Mouse (Mus musculus): ENCODE results near the gene Gm6592.
"Not testable (repeated sequence)": the region's sequence is repeated elsewhere in the genome, so short reads cannot be mapped to it uniquely, and the experiment has no call there.

The Gm6592 gene

GRCm38 (mm10) chrX:8843694-8844093, at the start of gene Gm6592:
TSS of gene Gm6592 (plus strand) at chrX:8843994.
- ATAC-seq (ENCODE audit: insufficient number of reproducible peaks, low FRiP score, low TSS enrichment): no peak

- not testable (repeated sequence) for ATAC-seq (ENCODE audit: insufficient number of reproducible peaks, low FRiP score, low TSS enrichment)
Measured at GRCm38 (mm10) chrX:8803391-8803790, 40.4 kb upstream of the Gm6592 start, which contains the start of gene Ssxb5. TSS of gene Ssxb5 (plus strand) at chrX:8803691.

DNA sequence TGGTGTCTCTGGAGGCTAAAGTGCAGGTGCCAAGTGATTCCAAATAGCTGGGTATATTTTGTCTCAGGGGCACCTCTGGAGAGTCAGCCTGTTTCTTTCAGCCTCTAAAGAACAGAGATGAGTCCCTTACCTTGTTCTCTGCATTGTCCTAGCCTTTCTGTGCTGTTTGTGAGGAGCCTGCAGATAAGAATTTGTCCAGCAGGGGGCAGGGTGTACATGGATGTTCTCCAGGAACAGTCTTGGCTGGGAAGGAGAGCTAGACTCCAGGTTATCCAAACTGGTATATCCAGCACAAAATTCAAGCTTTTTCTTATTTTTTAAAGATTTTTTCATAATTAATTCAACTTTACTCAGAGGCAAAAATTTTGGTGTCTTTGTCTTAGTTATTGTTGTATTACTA, 11.8 kb upstream of the Gm6592 start:
- no peak for ATAC-seq (ENCODE audit: insufficient number of reproducible peaks, low FRiP score, low TSS enrichment)

DNA sequence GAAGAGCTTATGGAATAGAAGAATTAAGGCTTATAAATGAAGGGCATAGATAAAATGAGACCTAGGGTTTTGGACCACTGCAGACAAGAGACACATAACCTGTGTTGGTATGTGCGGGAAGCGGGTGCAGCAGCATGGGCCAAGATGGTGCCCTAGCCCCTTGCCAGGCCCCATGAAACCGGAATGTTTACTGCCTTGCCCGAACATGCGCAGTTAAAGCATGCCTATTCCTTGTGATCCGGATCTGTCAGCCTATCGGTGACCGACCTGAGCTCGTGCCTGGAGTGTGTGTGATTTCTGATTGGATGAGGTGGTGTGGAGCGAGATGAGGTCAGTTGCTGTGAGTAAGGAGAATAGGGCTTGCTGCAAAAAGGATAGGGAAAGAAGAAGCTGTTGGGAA, 8.7 kb downstream of the Gm6592 start:
- no peak for ATAC-seq (ENCODE audit: insufficient number of reproducible peaks, low FRiP score, low TSS enrichment)

DNA sequence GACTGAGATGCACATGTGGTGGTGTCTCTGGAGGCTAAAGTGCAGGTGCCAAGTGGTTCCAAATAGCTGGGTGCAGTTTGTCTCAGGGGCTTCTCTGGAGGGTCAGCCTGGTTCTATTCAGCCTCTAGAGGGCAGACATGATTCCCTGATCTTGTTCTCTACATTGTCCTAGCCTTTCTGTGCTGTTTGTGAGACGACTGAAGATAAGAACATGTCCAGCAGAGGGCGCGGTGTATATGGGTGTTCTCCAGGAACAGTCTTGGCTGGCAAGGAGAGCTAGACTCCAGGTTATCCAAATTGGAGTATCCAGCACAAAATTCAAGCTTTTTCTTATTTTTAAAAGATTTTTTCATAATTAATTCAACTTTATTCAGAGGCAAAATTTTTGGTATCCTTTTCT, 20.5 kb downstream of the Gm6592 start:
- not testable (repeated sequence) for ATAC-seq (ENCODE audit: insufficient number of reproducible peaks, low FRiP score, low TSS enrichment)

- not testable (repeated sequence) for ATAC-seq (ENCODE audit: insufficient number of reproducible peaks, low FRiP score, low TSS enrichment)
Measured at GRCm38 (mm10) chrX:8873953-8874352, 30.2 kb downstream of the Gm6592 start, which contains the start of gene Gm5751. TSS of gene Gm5751 (plus strand) at chrX:8874253.

GRCm38 (mm10) chrX:8884336-8884735, 40.5 kb downstream of the Gm6592 start:
- no peak for ATAC-seq (ENCODE audit: insufficient number of reproducible peaks, low FRiP score, low TSS enrichment)

DNA sequence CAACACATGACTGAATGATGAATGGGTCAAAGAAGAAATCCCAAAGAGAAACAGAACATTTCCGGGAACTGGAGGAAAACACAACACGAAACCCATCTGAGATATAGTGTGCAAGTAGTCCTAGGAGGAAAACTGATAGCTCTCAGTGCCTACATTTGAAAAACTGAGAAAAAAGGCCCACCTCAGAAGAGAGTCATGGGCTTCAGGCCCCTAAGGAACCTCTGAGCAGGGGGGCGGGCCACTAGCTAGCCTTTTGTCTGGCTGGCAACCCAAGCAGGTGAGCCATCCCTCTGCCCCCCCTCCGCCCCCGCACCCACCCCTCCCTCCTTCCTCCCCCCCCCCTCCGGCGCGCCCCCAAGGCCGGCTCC, 48.2 kb downstream of the Gm6592 start:
- ATAC-seq (ENCODE audit: insufficient number of reproducible peaks, low FRiP score, low TSS enrichment): no peak

DNA sequence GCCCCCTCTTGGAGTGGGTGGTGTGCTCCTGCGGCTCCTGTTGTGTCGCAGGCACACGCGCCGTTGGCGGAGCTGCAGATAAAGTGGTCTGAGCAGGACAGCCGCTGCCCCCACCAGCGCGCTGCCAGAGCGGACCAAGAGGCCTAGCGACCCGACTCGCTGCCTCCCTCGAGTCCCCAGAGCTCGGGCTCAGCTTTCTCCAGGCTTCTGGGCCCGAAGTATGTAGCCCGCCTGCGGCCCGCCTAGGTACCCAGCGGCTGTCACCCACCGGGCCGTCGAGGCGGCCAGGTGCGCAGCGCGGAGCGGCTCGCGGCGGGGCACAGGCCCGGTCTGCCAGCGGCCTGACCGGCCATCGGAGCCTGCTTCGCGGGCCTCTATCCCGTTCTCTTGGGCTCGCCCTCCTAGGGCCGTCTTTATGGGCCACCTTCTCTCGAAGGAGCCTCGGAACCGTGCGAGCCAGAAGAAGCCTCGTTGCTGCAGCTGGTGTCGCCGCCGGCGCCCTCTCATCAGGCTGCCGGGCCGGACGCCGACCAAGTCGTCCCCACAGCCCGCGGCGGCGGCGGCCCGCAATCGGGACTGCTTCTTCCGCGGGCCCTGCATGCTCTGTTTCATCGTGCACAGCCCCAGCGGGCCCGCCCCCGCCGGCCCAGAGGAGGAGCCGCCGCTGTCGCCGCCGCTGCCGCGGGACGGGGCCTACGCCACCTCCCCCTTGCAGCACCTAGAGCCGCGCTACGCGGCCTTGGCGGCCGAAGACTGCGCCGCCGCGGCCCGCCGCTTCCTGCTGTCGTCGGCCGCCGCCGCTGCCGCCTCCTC, 48.8 kb downstream of the Gm6592 start, which contains the start of gene B630019K06Rik:
Gene B630019K06Rik, plus strand, starts transcription at position 40 of the 813 bp plus-strand sequence.
- peak; percentile 86 for ATAC-seq (ENCODE audit: insufficient number of reproducible peaks, low FRiP score, low TSS enrichment)

DNA sequence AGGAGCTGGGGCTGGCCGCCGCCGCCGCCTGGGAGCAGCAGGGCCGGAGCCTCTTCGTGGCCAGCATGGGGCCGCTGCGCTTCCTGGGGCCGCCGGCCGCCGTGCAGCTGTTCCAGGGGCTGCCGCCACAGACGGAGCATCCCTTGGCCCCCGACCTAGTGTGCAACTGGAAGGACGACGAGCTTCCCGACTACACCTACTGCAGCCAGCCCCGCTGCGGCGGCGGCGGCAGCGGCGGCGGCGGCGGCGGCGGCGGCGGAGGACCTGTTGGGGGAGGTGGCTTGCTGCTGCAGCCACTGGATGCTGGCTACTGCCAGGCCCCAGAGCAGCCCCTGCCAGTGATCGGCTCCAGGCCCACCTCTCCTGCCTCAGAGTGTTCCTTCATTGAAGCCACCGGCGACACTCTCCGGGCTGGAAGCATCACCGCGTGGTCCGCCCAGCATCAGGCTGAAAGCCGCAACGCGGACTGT, 49.4 kb downstream of the Gm6592 start:
- ATAC-seq (ENCODE audit: insufficient number of reproducible peaks, low FRiP score, low TSS enrichment): peak; percentile 65

All from cerebellum, adult (tissue).